Mouse (Mus musculus) liver, embryonic 14 days (tissue): ENCODE measurements around the gene Mon2. TPM values are rescaled to one million over a fixed set of nuclear protein-coding genes. Genes with fewer than 3 reads are reported as not detected.

Source experiments
- polyA plus RNA-seq: library from polyadenylated mRNA; depleted of rRNA; stranded (reverse); fragments of >200 nt; gene quantifications from 2 replicates; pipeline ENCODE4 v1.2.3, GENCODE M21; 2012; rRNA removed

The Mon2 gene
- polyA plus RNA-seq = 11.1 and 12.4 TPM in 2 replicates

DNA sequence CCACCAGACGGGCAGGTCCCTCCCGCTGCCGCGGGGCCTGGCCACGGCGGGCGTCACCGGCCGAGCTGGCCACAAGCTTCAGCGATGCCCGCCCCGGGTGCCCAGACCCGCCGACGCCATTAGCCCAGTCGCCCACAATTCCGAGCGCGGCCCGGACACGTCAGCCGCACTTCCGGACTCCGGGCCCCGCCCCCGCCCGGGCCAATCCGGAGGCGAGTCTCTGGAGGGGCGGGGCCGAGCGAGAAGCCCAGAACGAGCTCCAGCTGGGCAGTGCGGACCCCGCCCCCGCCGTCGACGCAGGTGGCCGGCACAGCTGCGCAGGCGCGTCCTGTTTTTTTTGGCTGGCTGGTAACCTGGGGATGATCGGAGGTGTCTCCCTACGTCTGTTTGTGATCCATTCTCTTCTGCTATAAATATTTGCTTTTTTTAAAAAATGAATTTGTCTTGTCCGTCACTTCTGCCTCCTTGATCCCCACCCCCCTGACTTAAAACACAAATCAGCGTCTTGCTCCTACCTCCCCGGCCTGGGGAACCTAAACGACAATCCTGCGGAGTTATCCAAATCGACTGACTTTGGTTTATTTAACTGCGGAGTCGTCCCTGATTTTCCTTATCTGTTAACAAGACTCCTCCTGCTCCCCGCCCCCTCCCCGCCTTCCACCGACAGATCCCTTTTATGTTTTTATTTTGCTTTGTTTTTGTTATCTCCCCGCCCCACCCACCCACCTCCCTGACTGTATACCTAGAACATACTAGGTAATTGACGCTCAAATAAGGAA is at the start of gene Mon2:
TSS of gene Mon2 (minus strand) at position 261 of the 779 bp plus-strand sequence.

Other genes with a start within 250 kb of the Mon2 start
- gene Usp15, start 120.5 kb upstream of the Mon2 start, polyA plus RNA-seq = 50.8 and 56.5 TPM in 2 replicates
- gene Fam19a2, start 187.5 kb upstream of the Mon2 start, polyA plus RNA-seq = 0.08 and 0.16 TPM in 2 replicates